Mouse (Mus musculus): Measurements from ENCODE around the gene Ppil6.

GRCm38 (mm10) chr10:41452791-41453190 is 37.4 kb upstream of the Ppil6 start:
- no peak for TF ChIP-seq EP300 (IDR thresholded peaks at IDR 0.05)
- no peak for TF ChIP-seq CTCF (IDR thresholded peaks at IDR 0.05)
